Mouse (Mus musculus): Measurements from ENCODE around the gene Ldlrap1.

DNA sequence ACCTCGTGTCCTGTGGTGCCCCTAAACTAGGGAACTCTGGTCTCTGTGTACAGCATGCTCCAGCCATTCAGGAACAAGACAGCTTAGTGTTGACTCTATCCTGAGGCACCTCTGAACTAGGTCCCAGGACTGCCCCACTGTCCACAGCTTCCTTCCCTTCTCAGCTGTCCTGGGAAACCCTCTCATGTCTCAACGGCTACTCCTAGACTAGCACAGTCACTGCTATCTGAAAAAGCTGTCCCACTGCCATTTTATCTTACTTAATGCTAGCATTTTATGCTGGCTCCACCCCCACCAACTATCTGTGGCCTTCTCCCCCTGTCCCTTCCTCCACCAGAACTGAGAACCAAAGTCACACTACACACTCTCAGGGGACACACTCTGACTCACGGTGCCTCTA is 3.5 kb downstream of the Ldlrap1 start:
- TF ChIP-seq POLR2A (IDR thresholded peaks at IDR 0.05; ENCODE audit: control insufficient read depth, low read depth, low read length) (no peak), CTCF (IDR thresholded peaks at IDR 0.05; ENCODE audit: control insufficient read depth, insufficient read depth, insufficient replicate concordance, low read depth, low read length) (no peak)

All from testis, adult 2 months (tissue).